Mouse (Mus musculus): ENCODE results near the gene Defb26. TPM values are rescaled to one million over a fixed set of nuclear protein-coding genes. Genes with fewer than 3 reads are reported as not detected.

Defb26 gene
- polyA plus RNA-seq (2012), result 0.21 TPM in 1 of 2 replicates, not detected in the other

DNA sequence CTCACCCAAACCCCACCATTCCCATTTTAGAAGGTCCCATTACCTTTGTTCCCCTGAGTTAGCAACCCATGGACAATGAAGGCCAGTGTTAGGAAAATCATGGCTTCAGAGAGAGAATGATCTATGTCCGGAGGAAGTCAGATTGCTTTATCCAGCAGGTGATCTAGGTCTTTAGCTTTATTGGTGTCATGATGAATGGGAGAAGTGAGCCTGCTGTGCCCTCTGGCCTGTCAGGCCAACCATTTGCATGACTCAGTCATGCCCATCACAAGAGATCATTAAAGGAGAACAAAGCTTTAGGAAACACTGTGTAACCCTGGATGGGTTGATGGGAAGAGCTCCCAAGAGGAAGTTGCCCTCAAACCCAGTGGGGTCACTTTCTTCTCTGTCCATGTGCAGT lies at the start of gene Defb26:
Defb26 (minus strand) TSS at position 101 of the 400 bp plus-strand sequence.
- Histone ChIP-seq H3K4me1 (ENCODE audit: control insufficient read depth) (no peaks in the 10 kb centered on the region), H3K27me3 (ENCODE audit: control insufficient read depth) (no peaks in the 10 kb centered on the region), H3K36me3 (ENCODE audit: control insufficient read depth) (no peaks in the 10 kb centered on the region), H3K9me3 (ENCODE audit: control insufficient read depth, low read length) (no peaks in the 10 kb centered on the region), H3K4me3 (replicated peaks) (no peak within 1 kb of the TSS)
- TF ChIP-seq TAL1 (IDR thresholded peaks at IDR 0.05; ENCODE audit: low read length) (no peak), GATA1 (IDR thresholded peaks at IDR 0.05; ENCODE audit: low read length) (no peak)

GRCm38 (mm10) chr2:152556655-152557054 lies 45.2 kb upstream of the Defb26 start:
- H3K36me3 ChIP-seq (ENCODE audit: control insufficient read depth), result no peaks in the 10 kb centered on the region
- no peak overlapping the region for H3K4me3 ChIP-seq (replicated peaks)
- H3K27me3 ChIP-seq (ENCODE audit: control insufficient read depth), result no peaks in the 10 kb centered on the region; the same call in 1 of the 2 replicates
- TF ChIP-seq GATA1 (IDR thresholded peaks at IDR 0.05; ENCODE audit: low read length), result no peak
- TF ChIP-seq TAL1 (IDR thresholded peaks at IDR 0.05; ENCODE audit: low read length), result no peak
- H3K9me3 ChIP-seq (ENCODE audit: control insufficient read depth, low read length), result no peaks in the 10 kb centered on the region
- H3K4me1 ChIP-seq (ENCODE audit: control insufficient read depth), result no peaks in the 10 kb centered on the region; the same call in 1 of the 2 replicates

DNA sequence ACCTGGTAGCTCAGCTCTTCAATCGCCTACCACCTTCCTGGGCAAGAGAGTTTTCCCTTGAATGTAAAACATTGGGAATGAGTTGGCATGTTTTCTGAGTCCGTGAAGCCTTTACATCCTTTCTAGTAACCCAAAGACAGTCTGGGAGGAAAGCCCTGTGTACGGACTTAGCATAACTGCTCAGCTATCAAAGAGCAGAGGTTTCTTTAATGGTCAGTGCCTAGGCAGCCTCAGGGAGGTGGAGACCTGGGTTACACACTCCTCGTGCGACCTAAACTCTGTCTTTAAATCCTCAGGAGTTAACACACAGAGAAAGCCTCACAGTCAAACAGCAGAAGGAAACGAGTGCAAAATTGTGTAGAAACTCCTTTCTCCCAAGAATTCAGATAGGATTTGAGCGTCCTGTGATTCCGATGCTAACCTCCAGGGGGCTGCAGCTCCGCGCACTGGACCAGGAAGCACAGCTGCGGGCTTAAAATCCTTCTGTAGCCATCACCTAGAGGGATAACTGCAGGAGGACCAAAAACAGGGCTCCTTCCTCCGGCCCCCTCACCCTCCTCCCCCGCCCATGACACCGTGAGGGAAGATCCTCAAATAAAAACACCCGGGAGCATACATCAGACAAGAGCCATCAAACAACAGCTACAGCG lies 42.4 kb upstream of the Defb26 start:
- TF ChIP-seq GATA1 (IDR thresholded peaks at IDR 0.05; ENCODE audit: low read length), result no peak
- no peak for TF ChIP-seq TAL1 (IDR thresholded peaks at IDR 0.05; ENCODE audit: low read length)
- no peaks in the 10 kb centered on the region for H3K4me1 ChIP-seq (ENCODE audit: control insufficient read depth)
- H3K36me3 ChIP-seq (ENCODE audit: control insufficient read depth), result no peaks in the 10 kb centered on the region
- no peaks in the 10 kb centered on the region for H3K9me3 ChIP-seq (ENCODE audit: control insufficient read depth, low read length)
- no peak overlapping the region for H3K4me3 ChIP-seq (replicated peaks)
- H3K27me3 ChIP-seq (ENCODE audit: control insufficient read depth), result no peaks in the 10 kb centered on the region; the same call in 1 of the 2 replicates

- no peaks in the 10 kb centered on the region for H3K4me1 ChIP-seq (ENCODE audit: control insufficient read depth)
- no peaks in the 10 kb centered on the region for H3K27me3 ChIP-seq (ENCODE audit: control insufficient read depth)
- no peaks in the 10 kb centered on the region for H3K36me3 ChIP-seq (ENCODE audit: control insufficient read depth)
- TF ChIP-seq GATA1 (IDR thresholded peaks at IDR 0.05; ENCODE audit: low read length) (no peak), TAL1 (IDR thresholded peaks at IDR 0.05; ENCODE audit: low read length) (no peak)
- no peaks in the 10 kb centered on the region for H3K9me3 ChIP-seq (ENCODE audit: control insufficient read depth, low read length)
- H3K4me3 ChIP-seq (replicated peaks), result no peak overlapping the region
Observed at GRCm38 (mm10) chr2:152548124-152548523, 36.6 kb upstream of the Defb26 start.

DNA sequence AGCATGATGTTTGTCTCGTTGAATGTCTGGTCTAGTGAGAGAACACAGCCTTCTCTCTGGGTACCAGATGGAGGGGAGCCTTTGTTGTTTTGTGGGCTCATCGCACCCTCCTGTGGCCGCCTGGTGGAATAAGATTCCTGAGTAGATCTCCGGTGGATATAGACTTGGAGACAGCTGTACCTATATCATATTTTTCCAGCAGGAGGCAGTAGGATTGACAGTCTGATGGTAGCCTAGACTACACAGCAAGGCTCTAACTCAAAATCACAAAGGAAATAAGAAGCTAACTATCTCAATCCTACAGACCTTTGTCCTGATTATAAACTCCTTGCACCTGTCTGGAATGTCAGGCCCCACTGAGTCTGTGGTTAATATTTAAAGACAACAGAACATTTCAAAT lies 33.2 kb upstream of the Defb26 start:
- Histone ChIP-seq H3K36me3 (ENCODE audit: control insufficient read depth) (no peaks in the 10 kb centered on the region), H3K27me3 (ENCODE audit: control insufficient read depth) (no peaks in the 10 kb centered on the region), H3K4me1 (ENCODE audit: control insufficient read depth) (no peaks in the 10 kb centered on the region), H3K4me3 (replicated peaks) (no peak overlapping the region), H3K9me3 (ENCODE audit: control insufficient read depth, low read length) (peaks cover 3% of the 10 kb centered on the region; the same call in 1 of the 2 replicates)
- TF ChIP-seq TAL1 (IDR thresholded peaks at IDR 0.05; ENCODE audit: low read length), result no peak
- TF ChIP-seq GATA1 (IDR thresholded peaks at IDR 0.05; ENCODE audit: low read length), result no peak

GRCm38 (mm10) chr2:152543478-152543877 lies 32.0 kb upstream of the Defb26 start:
- Histone ChIP-seq H3K4me3 (replicated peaks) (no peak overlapping the region), H3K9me3 (ENCODE audit: control insufficient read depth, low read length) (peaks cover 3% of the 10 kb centered on the region; the same call in 1 of the 2 replicates), H3K4me1 (ENCODE audit: control insufficient read depth) (no peaks in the 10 kb centered on the region), H3K27me3 (ENCODE audit: control insufficient read depth) (no peaks in the 10 kb centered on the region), H3K36me3 (ENCODE audit: control insufficient read depth) (no peaks in the 10 kb centered on the region)
- TF ChIP-seq TAL1 (IDR thresholded peaks at IDR 0.05; ENCODE audit: low read length), result no peak
- TF ChIP-seq GATA1 (IDR thresholded peaks at IDR 0.05; ENCODE audit: low read length), result no peak

DNA sequence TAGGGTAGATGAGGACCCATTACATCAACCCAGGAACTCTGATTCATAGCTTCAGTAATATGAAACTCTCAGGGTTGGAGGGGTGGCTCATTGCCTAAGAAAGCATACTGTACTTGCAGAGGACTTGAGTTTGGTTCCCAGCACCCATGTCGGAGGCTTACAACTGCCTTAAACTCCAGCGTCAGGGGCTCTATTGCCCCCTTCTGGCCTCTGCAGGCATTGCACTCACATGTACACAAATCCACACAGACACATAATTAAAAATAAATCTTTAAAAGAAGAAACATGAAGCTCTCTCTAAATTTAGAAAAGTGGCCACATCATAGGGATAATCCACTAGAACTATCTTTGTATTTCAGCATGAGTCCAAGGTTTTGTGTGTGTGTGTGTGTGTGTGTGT lies 31.4 kb upstream of the Defb26 start:
- Histone ChIP-seq H3K27me3 (ENCODE audit: control insufficient read depth) (no peaks in the 10 kb centered on the region), H3K36me3 (ENCODE audit: control insufficient read depth) (no peaks in the 10 kb centered on the region), H3K4me3 (replicated peaks) (no peak overlapping the region), H3K4me1 (ENCODE audit: control insufficient read depth) (no peaks in the 10 kb centered on the region), H3K9me3 (ENCODE audit: control insufficient read depth, low read length) (peaks cover 3% of the 10 kb centered on the region; the same call in 1 of the 2 replicates)
- TF ChIP-seq TAL1 (IDR thresholded peaks at IDR 0.05; ENCODE audit: low read length) (no peak), GATA1 (IDR thresholded peaks at IDR 0.05; ENCODE audit: low read length) (no peak)

DNA sequence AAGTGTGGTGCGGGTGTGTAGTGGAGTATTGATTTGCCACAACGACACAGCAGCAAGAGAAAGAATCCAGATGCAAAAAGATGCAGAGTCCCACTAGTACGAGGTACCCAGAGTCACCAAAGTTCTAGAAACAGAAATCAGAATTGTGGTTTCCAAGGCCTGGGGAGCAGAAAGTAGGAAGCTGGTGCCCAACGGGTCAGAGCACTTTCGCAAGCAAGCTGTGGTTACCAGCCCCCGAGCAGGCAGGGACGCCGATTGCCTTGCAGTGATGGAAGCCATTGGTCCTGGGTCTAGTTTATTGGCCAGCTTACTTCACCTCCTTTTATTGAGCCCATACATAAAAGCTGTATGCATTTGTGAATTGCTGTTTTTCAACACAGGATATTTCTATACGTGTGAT lies 30.5 kb upstream of the Defb26 start:
- Histone ChIP-seq H3K27me3 (ENCODE audit: control insufficient read depth) (no peaks in the 10 kb centered on the region), H3K36me3 (ENCODE audit: control insufficient read depth) (no peaks in the 10 kb centered on the region), H3K4me3 (replicated peaks) (no peak overlapping the region), H3K4me1 (ENCODE audit: control insufficient read depth) (no peaks in the 10 kb centered on the region), H3K9me3 (ENCODE audit: control insufficient read depth, low read length) (peaks cover 3% of the 10 kb centered on the region; the same call in 1 of the 2 replicates)
- TF ChIP-seq TAL1 (IDR thresholded peaks at IDR 0.05; ENCODE audit: low read length) (no peak), GATA1 (IDR thresholded peaks at IDR 0.05; ENCODE audit: low read length) (no peak)

DNA sequence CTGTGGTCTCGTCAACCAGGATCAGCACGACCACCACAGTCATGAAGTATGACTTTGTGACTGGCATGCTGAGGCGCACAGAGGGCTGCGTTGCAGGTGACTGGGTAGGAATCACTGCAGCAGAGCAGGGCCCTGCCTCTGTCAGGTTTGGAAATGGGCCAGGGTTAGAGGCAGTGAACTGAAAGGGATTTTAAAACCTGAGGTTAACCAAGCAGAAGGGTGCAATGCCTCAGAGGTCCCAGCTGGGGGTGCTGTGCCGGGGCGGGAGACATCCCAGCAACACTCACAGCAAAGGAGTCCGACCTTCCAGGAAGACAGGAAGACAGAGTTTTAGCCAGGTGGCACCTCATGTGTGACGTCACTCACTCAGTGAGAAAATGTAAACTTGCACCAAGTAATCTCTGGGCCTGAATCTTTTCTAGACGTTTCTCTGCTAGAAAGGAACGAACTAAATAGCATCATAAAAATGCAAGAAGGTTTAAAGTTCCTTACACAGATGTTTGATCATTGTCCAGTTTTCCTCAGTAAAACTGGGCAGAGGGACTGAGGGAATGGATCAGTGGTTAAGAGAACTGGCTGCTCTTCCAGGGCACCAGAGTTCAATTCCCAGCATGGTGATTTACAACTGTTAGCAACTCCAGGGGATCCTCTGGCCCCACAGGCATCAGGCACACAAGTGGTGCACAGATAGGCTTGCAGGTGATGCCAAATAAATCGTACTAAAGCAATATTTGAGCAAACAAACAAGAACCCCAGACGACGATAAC lies 28.6 kb upstream of the Defb26 start, which contains the start of gene Defb29:
Defb29 (minus strand) TSS at position 155 of the 767 bp plus-strand sequence.
- no peak for TF ChIP-seq GATA1 (IDR thresholded peaks at IDR 0.05; ENCODE audit: low read length)
- TF ChIP-seq TAL1 (IDR thresholded peaks at IDR 0.05; ENCODE audit: low read length), result no peak
- H3K4me1 ChIP-seq (ENCODE audit: control insufficient read depth), result no peaks in the 10 kb centered on the region
- H3K4me3 ChIP-seq (replicated peaks), result no peak within 1 kb of the TSS
- H3K27me3 ChIP-seq (ENCODE audit: control insufficient read depth), result no peaks in the 10 kb centered on the region
- H3K36me3 ChIP-seq (ENCODE audit: control insufficient read depth), result no peaks in the 10 kb centered on the region
- peaks cover 3% of the 10 kb centered on the region; the same call in 1 of the 2 replicates for H3K9me3 ChIP-seq (ENCODE audit: control insufficient read depth, low read length)
